Mouse (Mus musculus) liver, adult 2 months (tissue): ENCODE data around the gene Phf21a.

Experiments
- CTCF ChIP-seq: fragments of 200-500 bp; IDR thresholded peaks from 2 replicates; pipeline ENCODE4 v1.5.1; 2011; ENCODE audit warnings: low read depth, low read length, control low read depth
- POLR2A ChIP-seq: fragments of 200-500 bp; IDR thresholded peaks from 2 replicates; pipeline ENCODE4 v1.6.1; 2011; ENCODE audit warnings: low read length, control low read depth; ENCODE audit not compliant: insufficient read depth; ENCODE audit errors: extremely low read depth

GRCm38 (mm10) chr2:92273101-92273801 is 180.3 kb downstream of the Phf21a start:
- TF ChIP-seq POLR2A (no peak), CTCF (no peak)
